Mouse (Mus musculus): ENCODE results near the gene Cog1. TPM values are rescaled to one million over a fixed set of nuclear protein-coding genes. Genes with fewer than 3 reads are reported as not detected.

Gene Cog1
- polyA plus RNA-seq (2017; shearing (Covaris generic)): 22.2 TPM

GRCm38 (mm10) chr11:113648690-113649352, at the start of gene Cog1:
Gene Cog1, plus strand, starts transcription at chr11:113649169.

DNA sequence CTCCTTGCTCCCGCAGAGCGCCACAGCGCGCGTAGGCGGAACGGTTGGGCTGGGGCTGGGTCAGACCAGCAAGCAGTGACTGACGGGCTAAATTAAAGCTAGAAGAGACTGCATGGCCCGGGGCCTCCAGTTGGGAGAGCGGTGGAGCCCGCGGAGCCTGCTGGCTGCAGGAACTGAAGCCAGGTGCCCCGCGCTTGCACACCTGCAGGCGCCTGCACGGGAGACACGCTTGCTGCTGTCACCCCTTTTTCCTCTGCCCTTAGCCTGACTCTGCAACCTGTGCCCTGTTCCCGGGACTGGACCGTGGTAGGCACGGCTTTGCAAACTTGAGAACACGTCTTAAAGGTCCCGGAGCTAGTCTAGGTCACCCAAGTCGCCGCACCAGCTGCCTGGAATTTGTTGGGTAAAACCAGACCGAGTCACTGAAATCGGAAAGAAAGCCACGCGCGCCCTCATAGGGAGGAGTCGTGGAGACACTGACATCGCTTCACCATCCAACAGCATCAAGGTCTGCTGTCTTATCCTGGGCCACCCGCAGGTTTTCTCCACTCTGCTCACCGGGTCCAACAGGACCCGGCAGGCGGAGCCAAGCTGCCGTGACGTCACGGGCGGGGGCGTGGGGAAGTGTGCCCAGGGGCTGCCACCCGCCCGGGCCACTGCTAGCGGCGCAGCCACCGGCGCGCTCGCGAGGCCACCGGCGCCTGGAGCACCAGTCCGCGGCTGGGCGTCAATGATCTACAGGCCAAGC, 30.1 kb upstream of the Cog1 start, which contains the start of gene Sstr2:
Sstr2 (plus strand) TSS at position 671 of the 748 bp plus-strand sequence.

DNA sequence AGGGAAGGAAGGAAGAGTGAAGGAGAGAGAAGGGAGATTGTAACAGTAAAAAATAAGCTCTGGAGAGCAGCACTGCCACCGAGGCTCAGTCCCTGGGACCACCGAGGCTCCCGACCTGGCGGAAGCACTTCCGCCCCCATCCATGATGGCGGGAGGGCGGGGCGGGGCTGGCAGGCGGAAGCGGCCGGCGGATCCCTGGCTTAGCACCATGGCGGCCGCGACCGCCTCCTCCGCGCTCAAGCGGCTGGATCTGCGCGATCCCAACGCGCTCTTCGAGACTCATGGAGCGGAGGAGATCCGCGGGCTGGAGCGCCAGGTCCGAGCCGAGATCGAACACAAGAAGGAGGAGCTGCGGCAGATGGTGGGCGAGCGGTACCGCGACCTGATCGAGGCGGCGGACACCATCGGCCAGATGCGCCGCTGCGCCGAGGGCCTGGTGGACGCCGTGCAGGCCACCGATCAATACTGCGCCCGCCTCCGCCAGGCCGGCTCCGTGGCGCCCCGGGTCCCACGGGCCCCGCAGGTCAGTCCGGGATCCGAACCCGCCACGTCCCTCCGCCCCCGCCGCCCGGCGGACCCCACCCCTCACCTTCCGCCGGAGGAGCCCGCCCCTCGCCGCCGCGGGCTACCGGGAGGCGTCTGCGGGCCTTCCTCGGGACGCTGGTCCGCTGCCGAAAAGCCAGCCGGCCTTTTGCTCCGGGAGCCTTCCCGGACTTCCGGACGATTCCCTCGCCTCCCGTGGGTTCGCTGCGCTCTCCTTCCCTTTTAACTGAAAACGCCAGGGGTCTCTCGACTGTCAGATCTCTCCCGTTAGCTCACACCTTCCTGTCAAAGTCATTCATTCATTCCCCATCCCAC, 613 bp downstream of the Cog1 start, which contains the start of gene Slc39a11:
Slc39a11 (minus strand) TSS at position 727 of the 858 bp plus-strand sequence.

GRCm38 (mm10) chr11:113683957-113684706, 35.2 kb downstream of the Cog1 start, which contains the start of the genes Fam104a and D11Wsu47e:
Gene Fam104a, minus strand, starts transcription at chr11:113684155.
Gene D11Wsu47e, plus strand, starts transcription at chr11:113684412.

GRCm38 (mm10) chr11:113709731-113710256, 60.8 kb downstream of the Cog1 start, which contains the start of gene Cpsf4l:
Gene Cpsf4l, minus strand, starts transcription at chr11:113710017.

Other genes starting within 250 kb of the Cog1 start
- not detected for gene Sstr2, start 29.8 kb upstream of the Cog1 start, polyA plus RNA-seq (2017; shearing (Covaris generic))
- 31.6 TPM for gene Slc39a11, start 910 bp downstream of the Cog1 start, polyA plus RNA-seq (2017; shearing (Covaris generic))
- gene Fam104a, start 35.0 kb downstream of the Cog1 start, polyA plus RNA-seq (2017; shearing (Covaris generic)): 16.6 TPM
- 24.1 TPM for gene D11Wsu47e, start 35.2 kb downstream of the Cog1 start, polyA plus RNA-seq (2017; shearing (Covaris generic))
- gene Cpsf4l, start 60.8 kb downstream of the Cog1 start, polyA plus RNA-seq (2017; shearing (Covaris generic)): not detected
- gene Cdc42ep4, start 102.7 kb downstream of the Cog1 start, polyA plus RNA-seq (2017; shearing (Covaris generic)): 8.5 TPM